Mouse (Mus musculus) cerebellum, postnatal 36 days (tissue): ENCODE data around the gene Guca2a.

ENCODE experiments used
- DNase-seq, 2 experiments: peaks; one replicate each; pipeline ENCODE4 v3.0.0; 2021 to 2022; ENCODE audit warnings: mixed read lengths in 2 of 2

The Guca2a gene

GRCm38 (mm10) chr4:119642666-119643065 lies 5.2 kb downstream of the Guca2a start:
- no peak for DNase-seq

- DNase-seq = no peak
Measured at GRCm38 (mm10) chr4:119657011-119657410, 19.5 kb downstream of the Guca2a start.

- no peak for DNase-seq
Measured at GRCm38 (mm10) chr4:119658246-119658645, 20.7 kb downstream of the Guca2a start.

- DNase-seq = no peak
Measured at GRCm38 (mm10) chr4:119658731-119659130, 21.2 kb downstream of the Guca2a start, which contains the start of gene Guca2b. Guca2b (minus strand) TSS chr4:119658954.

GRCm38 (mm10) chr4:119660007-119660406 lies 22.5 kb downstream of the Guca2a start:
- DNase-seq = no peak

- no peak for DNase-seq
Measured at GRCm38 (mm10) chr4:119662151-119662550, 24.6 kb downstream of the Guca2a start.

GRCm38 (mm10) chr4:119662976-119663375 lies 25.5 kb downstream of the Guca2a start:
- DNase-seq = no peak

- DNase-seq = no peak
Measured at GRCm38 (mm10) chr4:119663409-119664095, 26.0 kb downstream of the Guca2a start.

- DNase-seq = no peak
Measured at GRCm38 (mm10) chr4:119665166-119665565, 27.7 kb downstream of the Guca2a start.

GRCm38 (mm10) chr4:119666116-119666515 lies 28.6 kb downstream of the Guca2a start:
- no peak for DNase-seq

- peak; percentile 41 to 45 for DNase-seq
Measured at GRCm38 (mm10) chr4:119667454-119667853, 29.9 kb downstream of the Guca2a start.

GRCm38 (mm10) chr4:119668185-119668584 lies 30.7 kb downstream of the Guca2a start:
- DNase-seq = no peak

GRCm38 (mm10) chr4:119668596-119668995 lies 31.1 kb downstream of the Guca2a start:
- no peak for DNase-seq

- DNase-seq = no peak
Measured at GRCm38 (mm10) chr4:119669356-119670209, 32.1 kb downstream of the Guca2a start.

GRCm38 (mm10) chr4:119670210-119670555 lies 32.7 kb downstream of the Guca2a start:
- no peak for DNase-seq

- no peak for DNase-seq
Measured at GRCm38 (mm10) chr4:119670736-119671135, 33.2 kb downstream of the Guca2a start.

- no peak for DNase-seq
Measured at GRCm38 (mm10) chr4:119671164-119671563, 33.7 kb downstream of the Guca2a start.

GRCm38 (mm10) chr4:119672685-119673084 lies 35.2 kb downstream of the Guca2a start:
- DNase-seq = no peak

GRCm38 (mm10) chr4:119682596-119682995 lies 45.1 kb downstream of the Guca2a start:
- no peak for DNase-seq

GRCm38 (mm10) chr4:119685746-119686145 lies 48.2 kb downstream of the Guca2a start:
- DNase-seq = no peak
